Mouse (Mus musculus) midbrain, postnatal 0 days (tissue): ENCODE results near the gene Esp23. TPM values are rescaled to one million over a fixed set of nuclear protein-coding genes. Genes with fewer than 3 reads are reported as not detected.
"Not testable (repeated sequence)": the region's sequence is repeated elsewhere in the genome, so short reads cannot be mapped to it uniquely, and the experiment has no call there.

Source experiments
- ATAC-seq: fragments of 200-750 bp; cut with Nextera tagmentation; 2 replicates; pipeline ENCODE4 v1.8.0; 2017; ENCODE audit warnings: moderate number of reproducible peaks, mild to moderate bottlenecking, moderate TSS enrichment, moderate library complexity; ENCODE audit not compliant: low FRiP score
- DNase-seq: peaks from one replicate; pipeline ENCODE4 v3.0.0-alpha.2; 2015; ENCODE audit warnings: low spot score
- H3K27ac ChIP-seq: fragments of 300-500 bp; sonication (generic); 2 replicates; pipeline ENCODE4 v1.5.1; 2014; ENCODE audit warnings: low read depth, mild to moderate bottlenecking, low read length, mixed read lengths
- H3K27me3 ChIP-seq: fragments of 300-500 bp; sonication (generic); 2 replicates; pipeline ENCODE4 v1.6.1; 2014; ENCODE audit warnings: low read length, control low read depth, mixed read lengths; ENCODE audit not compliant: insufficient read depth
- H3K36me3 ChIP-seq: fragments of 300-500 bp; sonication (generic); 2 replicates; pipeline ENCODE4 v1.6.1; 2014; ENCODE audit warnings: low read length, control low read depth, mixed read lengths; ENCODE audit not compliant: insufficient read depth
- H3K4me1 ChIP-seq: fragments of 300-500 bp; sonication (generic); 2 replicates; pipeline ENCODE4 v1.6.1; 2014; ENCODE audit warnings: mild to moderate bottlenecking, control low read depth, antibody characterized with exemption, low read length, mixed read lengths; ENCODE audit not compliant: insufficient read depth
- H3K4me2 ChIP-seq: fragments of 300-500 bp; sonication (generic); 2 replicates; pipeline ENCODE4 v1.6.1; 2014; ENCODE audit warnings: low read depth, mild to moderate bottlenecking, low read length, mixed read lengths; ENCODE audit not compliant: poor library complexity, severe bottlenecking
- H3K4me3 ChIP-seq: fragments of 300-500 bp; sonication (generic); 2 replicates; pipeline ENCODE4 v1.5.1; 2014; ENCODE audit warnings: low read depth, mild to moderate bottlenecking, low read length, moderate library complexity
- H3K9ac ChIP-seq: fragments of 300-500 bp; sonication (generic); replicated peaks from 2 replicates; pipeline ENCODE4 v1.6.1; 2014; ENCODE audit warnings: mild to moderate bottlenecking, low read length, moderate library complexity, mixed read lengths; ENCODE audit not compliant: poor library complexity, severe bottlenecking
- H3K9me3 ChIP-seq: fragments of 300-500 bp; sonication (generic); 2 replicates; pipeline ENCODE4 v1.6.1; 2016; ENCODE audit warnings: low read length, control low read depth
- CTCF ChIP-seq: IDR thresholded peaks from 2 replicates; pipeline ENCODE4 v1.5.1; 2016; ENCODE audit warnings: antibody characterized with exemption, mild to moderate bottlenecking
- WGBS: fragments of 180-500 bp; shearing (Covaris S2); extraction: QIAGEN DNeasy Blood & Tissue Kit; methylation state at CpG from one replicate; pipeline ENCODE4 v1.1.7; 2014; 5-methylcytosine and 5-hydroxymethylcytosine counted together
- polyA plus RNA-seq: library from polyadenylated mRNA; unstranded; fragments of >200 nt; fragmentation: Nextera tagmentation; extraction: Ambion mirVana; gene quantifications from 2 replicates; pipeline ENCODE4 v1.2.1, GENCODE M21; 2015
- total RNA-seq: library from RNA; depleted of rRNA; stranded (reverse); fragments of >200 nt; gene quantifications from 2 replicates; pipeline ENCODE4 v1.2.3, GENCODE M21; 2014; rRNA removed

The Esp23 gene
- not detected in 2 replicates for total RNA-seq
- not detected in 2 replicates for polyA plus RNA-seq

DNA sequence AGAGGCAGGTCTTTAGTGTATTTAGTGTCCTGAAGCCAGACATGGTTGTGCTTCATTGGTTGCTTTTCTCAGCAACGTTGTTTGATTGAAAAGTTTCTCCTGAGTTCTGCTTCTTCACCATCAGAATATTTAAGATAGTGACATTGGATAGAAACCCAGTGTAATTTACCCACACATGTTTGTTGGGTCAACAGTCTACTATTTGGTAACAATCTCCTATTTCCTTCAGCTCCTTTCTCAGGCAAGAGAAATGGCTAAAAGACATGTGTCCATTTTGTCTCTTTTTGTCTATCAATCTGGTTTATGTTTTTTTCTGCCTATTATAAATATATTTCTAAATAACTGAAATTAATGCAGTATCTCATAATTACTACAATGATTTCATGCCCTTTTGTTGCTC is at the start of gene Esp23:
Gene Esp23 (minus strand): TSS at position 101 of the 400 bp plus-strand sequence.
- no peak within 1 kb of the TSS for H3K9ac ChIP-seq
- no peaks in the 10 kb centered on the region for H3K36me3 ChIP-seq
- H3K4me1 ChIP-seq, result no peaks in the 10 kb centered on the region
- 47% methylated on average over 1 of the region's 1 CpGs for WGBS
- peaks cover 16% of the 10 kb centered on the region for H3K9me3 ChIP-seq
- H3K4me3 ChIP-seq, result no peak within 1 kb of the TSS
- TF ChIP-seq CTCF, result no peak
- H3K27me3 ChIP-seq, result no peaks in the 10 kb centered on the region
- no peak within 1 kb of the TSS for H3K27ac ChIP-seq
- DNase-seq (no peak), ATAC-seq (no peak)
- no peak within 1 kb of the TSS for H3K4me2 ChIP-seq

DNA sequence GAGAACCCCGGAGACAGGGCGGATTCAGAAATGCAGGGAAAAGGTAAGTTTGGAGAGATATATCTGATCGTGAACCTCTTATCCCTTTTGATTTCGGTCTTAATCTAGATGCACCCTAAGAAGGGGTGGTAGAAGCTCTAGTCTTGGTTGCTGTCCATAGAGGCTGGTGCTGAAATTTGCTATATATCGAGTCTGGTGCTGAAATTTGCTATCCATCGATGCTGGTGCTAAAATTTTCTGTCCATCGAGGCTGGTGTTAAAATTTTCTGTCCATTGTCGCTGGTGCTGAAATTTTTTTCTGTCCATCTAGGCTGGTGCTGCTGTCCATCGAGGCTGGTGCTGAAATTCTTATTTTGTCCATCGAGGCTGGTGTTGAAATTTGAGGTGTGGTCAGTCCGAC is 30.3 kb upstream of the Esp23 start:
- H3K4me3 ChIP-seq, H3K36me3 ChIP-seq, H3K27ac ChIP-seq, H3K4me2 ChIP-seq, H3K9ac ChIP-seq, H3K4me1 ChIP-seq, DNase-seq, ATAC-seq, H3K27me3 ChIP-seq: not testable (repeated sequence)
- WGBS, result 74% methylated on average over 11 of the region's 11 CpGs
- H3K9me3 ChIP-seq, result peaks cover 14% of the 10 kb centered on the region; the same call in 1 of the 2 replicates

GRCm38 (mm10) chr17:39095034-39095433 is 18.2 kb upstream of the Esp23 start, which contains the start of gene Esp22:
Gene Esp22 (plus strand): TSS chr17:39095334.
- DNase-seq, result no peak
- 98% methylated on average over 1 of the region's 1 CpGs for WGBS
- ATAC-seq, result no peak
- no peaks in the 10 kb centered on the region; the same call in 1 of the 2 replicates for H3K9me3 ChIP-seq
- H3K36me3 ChIP-seq, result no peaks in the 10 kb centered on the region
- H3K9ac ChIP-seq, result no peak within 1 kb of the TSS
- H3K4me3 ChIP-seq, result no peak within 1 kb of the TSS
- no peak within 1 kb of the TSS for H3K27ac ChIP-seq
- TF ChIP-seq CTCF, result no peak
- no peak within 1 kb of the TSS for H3K4me2 ChIP-seq
- H3K27me3 ChIP-seq, result no peaks in the 10 kb centered on the region
- no peaks in the 10 kb centered on the region for H3K4me1 ChIP-seq

- Histone ChIP-seq H3K4me1 (no peaks in the 10 kb centered on the region), H3K4me3 (no peak overlapping the region), H3K4me2 (no peak overlapping the region), H3K27me3 (no peaks in the 10 kb centered on the region), H3K36me3 (no peaks in the 10 kb centered on the region), H3K9ac (no peak overlapping the region), H3K27ac (no peak overlapping the region), H3K9me3 (peaks cover 5% of the 10 kb centered on the region)
- no peak for TF ChIP-seq CTCF
- no peak for DNase-seq
- no peak for ATAC-seq
These were observed 13.2 kb downstream of the Esp23 start for GRCm38 (mm10) chr17:39063641-39064040.

- H3K27ac ChIP-seq, result no peak within 1 kb of the TSS
- H3K4me3 ChIP-seq, result no peak within 1 kb of the TSS
- ATAC-seq (no peak), DNase-seq (no peak)
- H3K9me3 ChIP-seq, result no peaks in the 10 kb centered on the region
- no peak within 1 kb of the TSS for H3K4me2 ChIP-seq
- H3K9ac ChIP-seq, result no peak within 1 kb of the TSS
- H3K36me3 ChIP-seq, result no peaks in the 10 kb centered on the region
- no peaks in the 10 kb centered on the region for H3K27me3 ChIP-seq
- H3K4me1 ChIP-seq, result no peaks in the 10 kb centered on the region
- TF ChIP-seq CTCF, result no peak
These were observed 33.6 kb downstream of the Esp23 start, which contains the start of gene Gm21903 for GRCm38 (mm10) chr17:39043241-39043640. Gene Gm21903 (minus strand): TSS chr17:39043341.

- not testable (repeated sequence) for H3K9ac ChIP-seq, H3K27me3 ChIP-seq, H3K9me3 ChIP-seq, H3K36me3 ChIP-seq, H3K4me3 ChIP-seq, H3K27ac ChIP-seq, DNase-seq, H3K4me2 ChIP-seq, H3K4me1 ChIP-seq, ATAC-seq
- WGBS, result 87% methylated on average over 3 of the region's 3 CpGs
These were observed 40.4 kb downstream of the Esp23 start, which contains the start of gene Esp24 for GRCm38 (mm10) chr17:39036395-39036794. Gene Esp24 (plus strand): TSS chr17:39036695.

Other genes starting within 250 kb of the Esp23 start
- not detected in 2 replicates for gene Esp24, start 40.3 kb downstream of the Esp23 start, total RNA-seq
- not detected in 2 replicates for gene Esp24, start 40.3 kb downstream of the Esp23 start, polyA plus RNA-seq
- gene Gm21903, start 33.7 kb downstream of the Esp23 start, total RNA-seq, result not detected in 2 replicates
- not detected in 2 replicates for gene Gm21903, start 33.7 kb downstream of the Esp23 start, polyA plus RNA-seq
- gene Esp22, start 18.3 kb upstream of the Esp23 start, total RNA-seq, result not detected in 2 replicates
- gene Esp22, start 18.3 kb upstream of the Esp23 start, polyA plus RNA-seq, result not detected in 2 replicates